Mouse (Mus musculus) forebrain, embryonic 15.5 days (tissue): ENCODE results near the gene Nkg7. TPM values are rescaled to one million over a fixed set of nuclear protein-coding genes. Genes with fewer than 3 reads are reported as not detected.
A peak's percentile ranks its signal among the peaks of the same experiment; 100 is the strongest.

Experiments
- ATAC-seq: fragments of 200-750 bp; cut with Nextera tagmentation; replicated peaks from 2 replicates; pipeline ENCODE4 v1.8.0; 2017; ENCODE audit warnings: mild to moderate bottlenecking, moderate TSS enrichment, moderate library complexity
- H3K27ac ChIP-seq: fragments of 300-500 bp; sonication (generic); replicated peaks from 2 replicates; pipeline ENCODE4 v1.5.1; 2015; ENCODE audit warnings: mild to moderate bottlenecking, inconsistent platforms
- H3K27me3 ChIP-seq: fragments of 300-500 bp; sonication (generic); 2 replicates; pipeline ENCODE4 v1.6.1; 2015; ENCODE audit warnings: inconsistent platforms
- H3K36me3 ChIP-seq: fragments of 300-500 bp; sonication (generic); 2 replicates; pipeline ENCODE4 v1.6.1; 2015; ENCODE audit warnings: mild to moderate bottlenecking, inconsistent platforms
- H3K4me1 ChIP-seq: fragments of 300-500 bp; sonication (generic); 2 replicates; pipeline ENCODE4 v1.6.1; 2015; ENCODE audit warnings: inconsistent platforms
- H3K4me2 ChIP-seq: fragments of 300-500 bp; sonication (generic); replicated peaks from 2 replicates; pipeline ENCODE4 v1.6.1; 2015; ENCODE audit warnings: mild to moderate bottlenecking, inconsistent platforms
- H3K4me3 ChIP-seq: fragments of 300-500 bp; sonication (generic); 2 replicates; pipeline ENCODE4 v1.5.1; 2015; ENCODE audit warnings: mild to moderate bottlenecking, inconsistent platforms
- H3K9ac ChIP-seq: fragments of 300-500 bp; sonication (generic); replicated peaks from 2 replicates; pipeline ENCODE4 v1.6.1; 2015; ENCODE audit warnings: mild to moderate bottlenecking, inconsistent platforms
- H3K9me3 ChIP-seq: fragments of 300-500 bp; sonication (generic); 2 replicates; pipeline ENCODE4 v1.6.1; 2016; ENCODE audit warnings: inconsistent platforms
- WGBS: fragments of 180-500 bp; shearing (Covaris S2); methylation state at CpG from one replicate; pipeline ENCODE4 v1.1.7; 2015; ENCODE audit warnings: mixed read lengths; 5-methylcytosine and 5-hydroxymethylcytosine counted together
- polyA plus RNA-seq: library from polyadenylated mRNA; unstranded; fragments of >200 nt; fragmentation: Nextera tagmentation; extraction: Ambion mirVana; gene quantifications from 2 replicates; pipeline ENCODE4 v1.2.1, GENCODE M21; 2015

The Nkg7 gene
- polyA plus RNA-seq, 1 experiment from 2014 or later = not detected

DNA sequence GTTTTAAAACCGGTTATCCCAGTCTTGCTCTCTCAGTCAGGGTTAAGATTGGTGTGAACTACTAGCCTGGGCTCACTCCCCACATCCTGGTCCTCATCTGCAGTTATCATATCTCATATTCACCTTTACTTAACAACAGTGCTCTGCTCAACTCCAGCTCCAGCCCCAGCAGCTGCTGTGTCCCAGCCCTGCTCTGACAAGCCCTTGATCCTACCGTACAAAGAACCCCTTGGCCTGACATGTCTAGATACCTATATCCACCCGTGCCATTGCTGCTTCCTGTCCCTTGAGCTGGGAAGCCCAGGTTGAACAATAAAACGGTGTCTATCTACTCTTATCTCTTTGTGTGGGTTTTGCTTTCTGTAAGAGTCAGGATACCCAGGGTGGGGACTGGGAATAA, 7.4 kb upstream of the Nkg7 start:
- H3K27me3 ChIP-seq = no peaks in the 10 kb centered on the region
- no peaks in the 10 kb centered on the region for H3K4me1 ChIP-seq
- no peak overlapping the region for H3K27ac ChIP-seq
- H3K36me3 ChIP-seq = no peaks in the 10 kb centered on the region
- H3K9ac ChIP-seq = no peak overlapping the region
- 64% methylated on average over 4 of the region's 4 CpGs for WGBS
- no peak overlapping the region for H3K4me2 ChIP-seq
- H3K4me3 ChIP-seq = no peak overlapping the region
- no peaks in the 10 kb centered on the region for H3K9me3 ChIP-seq
- ATAC-seq = no peak

DNA sequence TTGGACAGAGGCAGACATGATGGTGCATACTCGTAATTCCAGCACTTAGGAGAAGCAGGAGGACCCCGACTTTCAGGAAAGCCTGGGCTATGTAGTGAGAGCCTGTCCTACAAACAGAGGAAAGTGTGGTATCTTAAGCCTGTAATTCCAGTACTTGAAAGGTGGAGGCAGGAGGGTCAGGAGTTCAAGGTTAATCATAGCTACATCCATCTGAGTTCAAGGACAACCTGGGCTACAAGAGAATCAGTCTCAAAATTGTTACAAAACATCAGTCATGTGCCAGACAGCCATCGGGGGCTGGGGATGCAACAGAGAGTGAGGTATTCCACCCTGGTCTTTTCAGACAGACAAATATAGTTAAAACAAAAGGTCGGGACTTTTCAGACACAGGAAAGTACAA, 4.0 kb upstream of the Nkg7 start:
- H3K9me3 ChIP-seq = no peaks in the 10 kb centered on the region
- H3K27ac ChIP-seq = no peak overlapping the region
- no peaks in the 10 kb centered on the region for H3K36me3 ChIP-seq
- H3K9ac ChIP-seq = no peak overlapping the region
- no peaks in the 10 kb centered on the region for H3K4me1 ChIP-seq
- 80% methylated on average over 4 of the region's 4 CpGs for WGBS
- no peaks in the 10 kb centered on the region for H3K27me3 ChIP-seq
- H3K4me3 ChIP-seq = no peak overlapping the region
- no peak for ATAC-seq
- H3K4me2 ChIP-seq = no peak overlapping the region

DNA sequence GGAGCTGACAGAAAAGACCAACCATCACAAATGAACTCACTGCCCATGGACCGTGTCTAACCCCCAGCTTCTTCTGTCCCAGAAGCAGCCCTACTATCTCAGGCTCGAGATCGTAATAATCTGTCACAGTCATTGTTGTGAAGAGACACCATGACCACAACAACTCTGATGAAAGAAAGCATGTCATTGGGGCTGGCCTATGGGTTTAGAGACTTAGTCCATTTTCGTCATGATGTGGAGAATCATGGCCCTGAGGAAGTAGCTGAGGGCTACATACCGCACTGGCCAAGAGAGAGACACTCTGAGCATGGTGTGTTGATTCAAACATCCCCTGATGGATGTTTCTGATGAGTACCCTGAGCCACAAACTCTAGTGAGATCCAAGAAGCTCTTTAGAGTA, 2.2 kb upstream of the Nkg7 start:
- Histone ChIP-seq H3K9ac (no peak overlapping the region), H3K4me3 (no peak overlapping the region), H3K27me3 (no peaks in the 10 kb centered on the region), H3K4me1 (no peaks in the 10 kb centered on the region), H3K36me3 (no peaks in the 10 kb centered on the region), H3K9me3 (no peaks in the 10 kb centered on the region), H3K4me2 (no peak overlapping the region), H3K27ac (no peak overlapping the region)
- no peak for ATAC-seq
- WGBS = 91% methylated on average over 5 of the region's 5 CpGs

DNA sequence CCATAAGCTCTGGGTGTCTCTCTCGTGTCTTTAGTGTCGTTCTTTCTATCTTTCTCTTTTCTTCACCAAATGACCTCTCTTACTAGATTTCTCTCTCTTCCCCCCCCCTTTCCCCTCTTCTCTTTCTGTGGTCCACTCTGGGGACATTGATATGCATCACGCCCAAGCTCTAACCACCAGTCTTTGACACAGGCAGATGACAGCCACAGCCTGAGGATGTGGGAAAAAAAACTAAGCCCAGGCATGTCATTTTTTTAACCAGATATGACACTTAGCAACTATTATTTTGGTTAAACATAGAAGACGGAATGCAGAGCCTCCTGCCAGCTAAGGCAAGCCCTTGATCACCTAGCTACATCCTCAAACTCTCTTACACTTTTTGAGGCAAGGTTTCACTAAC, 1.7 kb downstream of the Nkg7 start:
- no peak overlapping the region for H3K9ac ChIP-seq
- H3K9me3 ChIP-seq = no peaks in the 10 kb centered on the region
- H3K4me2 ChIP-seq = no peak overlapping the region
- H3K27ac ChIP-seq = no peak overlapping the region
- peaks cover 11% of the 10 kb centered on the region for H3K4me1 ChIP-seq
- H3K36me3 ChIP-seq = no peaks in the 10 kb centered on the region
- no peak overlapping the region for H3K4me3 ChIP-seq
- H3K27me3 ChIP-seq = no peaks in the 10 kb centered on the region
- 86% methylated on average over 4 of the region's 4 CpGs for WGBS
- ATAC-seq = no peak

DNA sequence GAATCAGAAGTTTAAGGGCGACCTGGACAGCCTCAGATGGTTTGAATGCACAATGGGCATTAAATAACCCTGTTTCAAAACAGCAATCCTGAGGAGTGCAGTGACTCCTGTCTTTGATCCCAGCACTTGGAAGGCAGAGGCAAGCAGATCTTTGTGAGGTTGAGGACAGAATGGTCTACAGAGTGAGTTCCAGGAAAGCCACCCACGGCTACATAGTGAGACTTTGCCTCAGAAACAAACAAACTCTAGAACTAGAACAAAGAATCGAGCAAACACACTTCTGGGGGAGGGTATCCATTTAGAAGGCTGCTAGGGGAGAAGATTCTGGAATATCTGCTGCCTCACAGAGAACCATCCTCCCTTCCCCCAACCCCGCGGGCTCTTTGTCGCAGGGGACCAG, 3.6 kb downstream of the Nkg7 start, which contains the start of gene Cldnd2:
TSS of gene Cldnd2 (plus strand) at position 301 of the 400 bp plus-strand sequence.
- Histone ChIP-seq H3K36me3 (no peaks in the 10 kb centered on the region), H3K4me2 (no peak within 1 kb of the TSS), H3K9me3 (no peaks in the 10 kb centered on the region), H3K27me3 (no peaks in the 10 kb centered on the region), H3K4me3 (no peak within 1 kb of the TSS), H3K9ac (no peak within 1 kb of the TSS), H3K4me1 (peaks cover 23% of the 10 kb centered on the region), H3K27ac (no peak within 1 kb of the TSS)
- no peak for ATAC-seq
- 85% methylated on average over 6 of the region's 6 CpGs for WGBS

DNA sequence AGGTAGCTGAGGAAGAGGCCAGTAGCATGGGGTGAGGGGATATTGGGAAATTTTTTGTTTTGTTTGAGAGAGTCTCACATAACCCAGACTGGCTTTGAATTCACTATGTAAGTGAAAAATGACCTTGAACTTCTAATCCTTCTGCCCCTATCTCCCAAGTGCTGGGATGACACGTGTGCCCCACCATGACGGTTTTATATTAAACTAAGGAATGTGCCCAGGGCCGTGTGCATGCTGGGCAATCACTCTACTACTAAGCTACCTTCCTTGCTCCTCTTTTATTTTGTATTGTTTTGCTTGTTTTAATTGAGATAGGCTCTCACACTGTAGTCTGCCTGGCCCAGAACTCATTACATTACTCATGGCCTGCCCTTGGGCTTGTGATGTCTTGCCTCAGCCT, 4.2 kb downstream of the Nkg7 start:
- no peak overlapping the region for H3K9ac ChIP-seq
- no peaks in the 10 kb centered on the region for H3K36me3 ChIP-seq
- no peak for ATAC-seq
- no peaks in the 10 kb centered on the region for H3K9me3 ChIP-seq
- H3K27ac ChIP-seq = no peak overlapping the region
- peaks cover 23% of the 10 kb centered on the region for H3K4me1 ChIP-seq
- 81% methylated on average over 3 of the region's 3 CpGs for WGBS
- H3K27me3 ChIP-seq = no peaks in the 10 kb centered on the region
- H3K4me2 ChIP-seq = no peak overlapping the region
- no peak overlapping the region for H3K4me3 ChIP-seq

DNA sequence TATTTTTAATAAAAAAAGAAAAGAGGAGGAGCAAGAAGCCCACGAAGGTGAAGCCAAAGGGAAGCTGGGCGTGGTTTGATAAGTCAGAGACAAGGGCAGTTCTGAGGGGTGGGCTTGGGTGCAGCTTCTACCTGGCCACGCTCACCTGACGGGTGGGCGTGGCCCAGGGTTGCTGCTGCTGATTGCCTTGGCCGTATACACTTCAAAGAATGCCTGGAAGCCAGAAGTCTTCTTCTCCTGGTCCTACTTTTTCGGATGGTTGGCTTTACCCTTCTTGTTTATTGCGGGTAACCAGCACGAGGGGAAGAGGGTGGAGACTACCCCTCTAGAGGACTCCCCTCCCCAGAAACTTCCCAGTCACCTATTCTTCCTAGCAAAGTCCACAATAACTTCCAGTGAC, 5.8 kb downstream of the Nkg7 start:
- 11% methylated on average over 8 of the region's 9 CpGs for WGBS
- H3K9me3 ChIP-seq = no peaks in the 10 kb centered on the region
- peak overlapping the region; percentile 56 for H3K9ac ChIP-seq
- H3K4me3 ChIP-seq = peak overlapping the region; percentile 61
- H3K27me3 ChIP-seq = no peaks in the 10 kb centered on the region
- ATAC-seq = 0 out of 2 replicates have a peak, but pooled peaks have one; percentile 0
- peaks cover 23% of the 10 kb centered on the region for H3K4me1 ChIP-seq
- H3K27ac ChIP-seq = peak overlapping the region; percentile 90
- H3K36me3 ChIP-seq = no peaks in the 10 kb centered on the region
- H3K4me2 ChIP-seq = peak overlapping the region; percentile 79

DNA sequence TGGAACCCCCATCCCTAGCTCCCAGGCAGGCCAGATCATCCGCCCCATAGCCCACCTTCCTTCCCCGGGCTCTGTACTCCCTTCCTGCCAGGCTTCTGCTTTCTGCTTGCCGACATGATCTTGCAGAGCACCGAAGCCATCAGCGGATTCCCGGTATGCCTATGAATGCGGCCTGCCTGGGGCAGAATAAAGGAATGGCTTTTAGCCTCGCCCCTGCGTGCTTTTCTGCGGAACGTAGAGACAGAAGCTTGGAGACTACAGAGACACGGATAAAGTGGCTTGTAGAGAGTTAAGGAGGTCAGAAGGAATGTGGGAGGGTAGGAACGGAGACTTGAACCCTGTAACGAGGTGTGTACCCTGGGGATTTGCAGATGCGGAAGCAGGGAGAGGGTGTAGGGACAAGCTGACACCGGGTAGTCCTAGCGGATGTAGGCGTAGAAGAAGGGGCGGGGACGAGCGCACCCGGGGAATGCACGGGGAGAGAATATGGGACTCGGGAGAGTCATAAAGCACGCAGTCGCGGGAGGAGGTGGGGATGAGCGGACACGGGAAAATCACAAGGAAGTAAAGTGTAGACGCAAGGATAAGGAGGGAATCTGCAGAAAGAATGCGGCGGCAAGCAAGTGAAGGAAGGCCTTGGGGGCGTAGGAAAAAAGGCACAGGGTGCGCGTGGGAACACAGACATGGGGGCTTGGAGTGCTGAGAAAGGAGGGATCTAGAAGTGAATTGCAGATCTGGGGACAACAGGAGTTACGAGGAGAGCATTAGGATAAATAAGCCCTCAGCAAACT, 6.4 kb downstream of the Nkg7 start:
- peak overlapping the region; percentile 90 for H3K27ac ChIP-seq
- peaks cover 23% of the 10 kb centered on the region for H3K4me1 ChIP-seq
- H3K9ac ChIP-seq = peak overlapping the region; percentile 56
- H3K9me3 ChIP-seq = no peaks in the 10 kb centered on the region
- peak overlapping the region; percentile 61 for H3K4me3 ChIP-seq
- no peaks in the 10 kb centered on the region for H3K27me3 ChIP-seq
- WGBS = under 1% methylated on average over 36 of the region's 36 CpGs
- ATAC-seq = peak; percentile 84
- no peaks in the 10 kb centered on the region for H3K36me3 ChIP-seq
- peak overlapping the region; percentile 79 for H3K4me2 ChIP-seq

DNA sequence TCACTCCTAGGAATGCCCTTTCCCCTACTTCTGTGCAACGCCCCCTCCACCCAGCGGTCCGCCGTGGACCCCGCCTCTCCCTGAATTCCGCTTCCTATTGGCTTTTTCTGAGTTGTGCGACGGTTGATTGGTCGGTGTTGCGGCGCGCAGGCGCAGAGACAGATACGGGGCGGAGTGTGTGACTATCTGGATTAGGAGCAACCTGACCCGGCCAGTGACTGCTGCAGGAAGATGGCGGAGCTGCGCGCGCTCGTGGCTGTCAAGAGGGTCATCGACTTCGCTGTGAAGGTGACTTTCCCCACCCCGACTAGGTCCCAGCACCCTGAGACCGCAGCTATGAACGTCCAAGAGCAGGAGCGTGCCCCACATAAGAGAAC, 7.0 kb downstream of the Nkg7 start, which contains the start of the genes Etfb and Gm45233:
TSS of gene Etfb (plus strand) at position 167 of the 377 bp plus-strand sequence.
TSS of gene Gm45233 (plus strand) at position 212 of the 377 bp plus-strand sequence.
- Histone ChIP-seq H3K36me3 (no peaks in the 10 kb centered on the region), H3K4me1 (peaks cover 23% of the 10 kb centered on the region), H3K27ac (peak within 1 kb of the TSS; percentile 90), H3K4me2 (peak within 1 kb of the TSS; percentile 79), H3K9ac (peak within 1 kb of the TSS; percentile 56), H3K4me3 (peak within 1 kb of the TSS; percentile 61), H3K27me3 (no peaks in the 10 kb centered on the region), H3K9me3 (no peaks in the 10 kb centered on the region)
- peak; percentile 97 for ATAC-seq
- WGBS = 0% methylated on average over 27 of the region's 27 CpGs

DNA sequence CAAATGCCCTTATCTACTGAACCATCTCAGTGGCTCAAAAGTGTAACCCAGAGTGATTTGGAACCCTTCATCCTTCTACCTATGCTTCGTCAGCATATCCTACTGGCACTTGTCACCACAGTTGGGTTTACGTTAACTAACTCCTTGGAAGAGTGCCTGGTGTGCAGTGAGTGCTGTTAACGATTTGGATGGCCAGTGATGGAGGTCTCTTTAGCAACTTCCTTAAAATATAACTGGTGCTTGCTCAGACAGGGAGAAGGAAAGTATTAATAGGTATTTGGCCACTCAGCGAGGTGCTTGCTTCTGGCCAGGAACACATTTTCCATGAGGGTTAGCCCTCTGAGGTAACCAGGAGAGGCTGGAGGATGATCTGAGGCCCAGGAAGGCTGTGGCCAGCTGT, 10.9 kb downstream of the Nkg7 start:
- Histone ChIP-seq H3K36me3 (no peaks in the 10 kb centered on the region), H3K27ac (no peak overlapping the region), H3K4me2 (no peak overlapping the region), H3K4me3 (no peak overlapping the region), H3K9me3 (no peaks in the 10 kb centered on the region), H3K27me3 (no peaks in the 10 kb centered on the region), H3K4me1 (peaks cover 16% of the 10 kb centered on the region), H3K9ac (no peak overlapping the region)
- no peak for ATAC-seq
- 78% methylated on average over 4 of the region's 4 CpGs for WGBS

DNA sequence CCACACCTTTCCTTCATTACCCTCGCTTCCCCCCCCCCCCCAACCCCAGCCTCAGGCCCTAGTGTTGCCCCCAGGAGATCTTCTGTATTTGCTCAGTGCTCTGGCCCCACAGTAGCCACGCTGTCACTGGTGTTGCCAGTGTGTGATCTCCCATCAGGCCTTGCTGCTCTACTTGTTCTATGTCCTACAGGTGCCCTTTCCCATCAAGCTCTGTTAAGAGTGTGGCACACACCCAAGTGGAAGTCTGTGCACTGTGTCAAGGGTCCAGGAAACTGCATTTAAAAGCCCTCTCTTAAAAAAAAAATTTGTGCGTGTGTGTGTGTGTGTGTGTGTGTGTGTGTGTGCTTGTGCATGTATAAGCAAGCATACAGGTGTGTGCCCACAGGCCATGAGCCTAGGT, 11.4 kb downstream of the Nkg7 start:
- WGBS = 73% methylated on average over 3 of the region's 3 CpGs
- Histone ChIP-seq H3K9ac (no peak overlapping the region), H3K4me3 (no peak overlapping the region), H3K27me3 (no peaks in the 10 kb centered on the region), H3K27ac (no peak overlapping the region), H3K9me3 (no peaks in the 10 kb centered on the region), H3K36me3 (no peaks in the 10 kb centered on the region), H3K4me1 (peaks cover 12% of the 10 kb centered on the region), H3K4me2 (no peak overlapping the region)
- no peak for ATAC-seq

DNA sequence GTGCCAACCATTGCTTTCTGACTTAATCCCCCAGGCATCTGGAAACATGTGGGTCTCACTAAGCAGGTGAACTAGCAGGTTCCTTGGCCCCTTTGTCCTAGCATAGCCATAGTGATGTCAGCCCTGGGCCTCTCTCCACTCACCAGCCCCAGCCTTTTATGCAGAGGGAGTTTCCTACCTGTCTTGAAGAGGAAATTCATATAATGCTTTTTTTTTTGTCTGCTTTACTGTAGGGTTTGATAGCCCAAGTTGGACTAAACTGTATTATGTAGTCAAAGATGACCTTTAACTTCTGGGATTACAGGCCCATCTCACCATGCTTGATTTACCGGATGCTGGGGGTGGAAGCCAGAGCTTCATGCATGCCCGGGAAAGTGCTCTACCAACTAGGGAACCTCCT, 12.9 kb downstream of the Nkg7 start:
- Histone ChIP-seq H3K9ac (no peak overlapping the region), H3K27ac (no peak overlapping the region), H3K36me3 (peaks cover 2% of the 10 kb centered on the region; the same call in 1 of the 2 replicates), H3K4me1 (peaks cover 4% of the 10 kb centered on the region), H3K27me3 (no peaks in the 10 kb centered on the region), H3K4me3 (no peak overlapping the region), H3K4me2 (no peak overlapping the region), H3K9me3 (no peaks in the 10 kb centered on the region)
- no peak for ATAC-seq
- 97% methylated on average over 2 of the region's 2 CpGs for WGBS

DNA sequence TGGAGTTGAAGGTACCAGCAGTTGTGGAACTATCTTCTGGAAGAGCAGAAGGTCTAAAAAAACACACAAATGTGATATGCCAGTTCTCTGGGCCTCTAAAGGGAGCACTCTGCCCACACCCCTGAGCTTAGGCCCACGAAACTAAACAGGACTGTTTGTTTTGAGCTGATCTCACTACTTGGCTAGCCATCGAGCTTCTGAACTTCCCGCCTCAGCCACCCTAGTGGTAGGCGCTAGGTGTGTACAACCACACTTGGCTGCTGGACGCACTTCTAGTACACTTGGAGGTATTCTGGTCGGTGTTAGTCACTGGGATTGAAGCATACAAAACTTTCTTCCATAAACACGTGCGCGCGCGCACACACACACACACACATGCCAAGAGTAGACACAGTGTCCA, 14.9 kb downstream of the Nkg7 start:
- no peak for ATAC-seq
- no peak overlapping the region for H3K9ac ChIP-seq
- no peak overlapping the region for H3K4me2 ChIP-seq
- H3K4me3 ChIP-seq = no peak overlapping the region
- H3K9me3 ChIP-seq = no peaks in the 10 kb centered on the region
- no peaks in the 10 kb centered on the region for H3K27me3 ChIP-seq
- no peaks in the 10 kb centered on the region for H3K4me1 ChIP-seq
- H3K27ac ChIP-seq = no peak overlapping the region
- 97% methylated on average over 11 of the region's 11 CpGs for WGBS
- peaks cover 8% of the 10 kb centered on the region for H3K36me3 ChIP-seq
